Mouse (Mus musculus) myocyte (in vitro differentiated cells): ENCODE results near the gene Olfr1367.

Experiments used
- CEBPB ChIP-seq: IDR thresholded peaks from 2 replicates; pipeline ENCODE4 v1.6.1; 2011; ENCODE audit warnings: mild to moderate bottlenecking, moderate library complexity; ENCODE audit not compliant: poor library complexity, insufficient read depth, severe bottlenecking
- E2F4 ChIP-seq: IDR thresholded peaks from one replicate; pipeline ENCODE4 v1.6.1; 2011; ENCODE audit warnings: mild to moderate bottlenecking, control low read depth, moderate library complexity; ENCODE audit not compliant: insufficient read depth
- MAX ChIP-seq: IDR thresholded peaks from one replicate; pipeline ENCODE4 v1.6.1; 2011; ENCODE audit warnings: low read depth, mild to moderate bottlenecking, control low read depth
- MYOD1 ChIP-seq, 3 experiments: IDR thresholded peaks; one replicate each; pipeline ENCODE4 v1.6.1; 2011; ENCODE audit warnings: control low read depth in 2 of 3, low read depth in 2 of 3, mild to moderate bottlenecking in 2 of 3, moderate library complexity in 1 of 3; ENCODE audit not compliant: insufficient read length in 2 of 3, control insufficient read depth in 1 of 3
- MYOG ChIP-seq, 3 experiments: IDR thresholded peaks; one replicate each; pipeline ENCODE4 v1.6.1; 2011; ENCODE audit warnings: control low read depth in 2 of 3, low read depth in 2 of 3, mild to moderate bottlenecking in 2 of 3; ENCODE audit not compliant: insufficient read length in 2 of 3, control insufficient read depth in 1 of 3, insufficient read depth in 1 of 3
- POLR2A ChIP-seq: IDR thresholded peaks from one replicate; pipeline ENCODE4 v1.6.1; 2011; ENCODE audit warnings: low read depth, mild to moderate bottlenecking, control low read depth, moderate library complexity; ENCODE audit not compliant: insufficient read length
- POLR2AphosphoS2 ChIP-seq: IDR thresholded peaks from one replicate; pipeline ENCODE4 v1.6.1; 2011; ENCODE audit warnings: low read depth, control low read depth; ENCODE audit not compliant: insufficient read length
- REST ChIP-seq: IDR thresholded peaks from one replicate; pipeline ENCODE4 v1.6.1; 2011; ENCODE audit warnings: mild to moderate bottlenecking, control low read depth, moderate library complexity; ENCODE audit not compliant: insufficient read depth, insufficient read length
- SRF ChIP-seq: IDR thresholded peaks from one replicate; pipeline ENCODE4 v1.6.1; 2011; ENCODE audit warnings: low read depth; ENCODE audit not compliant: control insufficient read depth, insufficient read length
- TCF12 ChIP-seq: IDR thresholded peaks from one replicate; pipeline ENCODE4 v1.6.1; 2011; ENCODE audit warnings: mild to moderate bottlenecking, control low read depth; ENCODE audit not compliant: poor library complexity, insufficient read depth, severe bottlenecking
- USF1 ChIP-seq: IDR thresholded peaks from one replicate; pipeline ENCODE4 v1.6.1; 2011; ENCODE audit warnings: low read depth, mild to moderate bottlenecking, control low read depth, moderate library complexity

DNA sequence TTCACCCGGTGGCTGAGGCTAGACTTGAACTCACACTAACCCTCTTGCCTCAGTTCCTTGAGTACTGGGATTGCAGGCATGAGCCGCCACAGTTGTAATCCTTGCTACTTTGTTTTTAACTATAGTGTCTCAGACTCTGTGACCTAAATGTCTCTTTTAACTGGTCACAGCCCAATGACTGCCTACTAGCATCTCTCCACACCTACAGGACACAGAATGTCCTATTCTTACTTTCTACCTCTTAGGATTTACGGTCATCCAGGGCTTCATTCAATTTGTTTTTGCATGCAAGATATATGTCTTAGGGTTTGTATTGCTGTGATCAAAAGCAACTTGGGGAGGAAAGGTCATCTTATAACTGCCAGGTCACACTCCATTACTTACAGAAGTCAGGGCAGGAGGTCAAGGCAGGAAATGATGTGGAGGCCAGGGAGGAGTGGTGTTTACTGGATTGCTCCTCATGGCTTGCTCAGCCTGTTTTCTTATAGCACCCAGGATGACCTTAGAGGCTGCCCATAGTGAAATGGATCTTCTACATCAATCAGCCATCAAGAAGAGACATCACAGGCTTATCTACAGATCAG is 42.1 kb upstream of the Olfr1367 start:
- TF ChIP-seq POLR2A, result no peak
- TF ChIP-seq CEBPB, result no peak
- no peak for TF ChIP-seq MAX
- TF ChIP-seq USF1, result no peak
- no peak for TF ChIP-seq POLR2AphosphoS2
- TF ChIP-seq REST, result no peak
- TF ChIP-seq SRF, result no peak
- no peak for TF ChIP-seq E2F4
- no peak for TF ChIP-seq TCF12
- TF ChIP-seq MYOG (IDR thresholded peaks at IDR 0.05; ENCODE audit: control insufficient read depth in 1 of 3, insufficient read depth in 1 of 3, insufficient read length in 2 of 3, low read depth in 2 of 3), result no peak
- TF ChIP-seq MYOD1 (IDR thresholded peaks at IDR 0.05; ENCODE audit: control insufficient read depth in 1 of 3, insufficient read length in 2 of 3, low read depth in 2 of 3), result no peak
